Mouse (Mus musculus) limb, embryonic 12.5 days (tissue): ENCODE measurements at regions not wholly inside any gene's neighbourhood (a gene's known extent, or its start where the extent isn't known, plus 50 kb on each side); places are given as distances from the start of the nearest gene placed in this dataset.

Source experiments
- ATAC-seq: fragments of 200-750 bp; cut with Nextera tagmentation; 2 replicates; pipeline ENCODE4 v1.8.0; 2017; ENCODE audit warnings: low read depth, moderate TSS enrichment; ENCODE audit not compliant: insufficient number of reproducible peaks, insufficient read depth, low FRiP score, low TSS enrichment
- H3K27ac ChIP-seq: fragments of 300-500 bp; sonication (generic); 2 replicates; pipeline ENCODE4 v1.5.1; 2016; ENCODE audit warnings: mild to moderate bottlenecking, moderate library complexity
- H3K27me3 ChIP-seq: fragments of 300-500 bp; sonication (generic); 2 replicates; pipeline ENCODE4 v1.6.1; 2016; ENCODE audit warnings: mild to moderate bottlenecking, moderate library complexity
- H3K36me3 ChIP-seq: fragments of 300-500 bp; sonication (generic); 2 replicates; pipeline ENCODE4 v1.6.1; 2016; ENCODE audit warnings: mild to moderate bottlenecking, moderate library complexity
- H3K4me1 ChIP-seq: fragments of 300-500 bp; sonication (generic); replicated peaks from 2 replicates; pipeline ENCODE4 v1.6.1; 2016
- H3K4me2 ChIP-seq: fragments of 300-500 bp; sonication (generic); 2 replicates; pipeline ENCODE4 v1.6.1; 2016; ENCODE audit warnings: mild to moderate bottlenecking, moderate library complexity
- H3K4me3 ChIP-seq: fragments of 300-500 bp; sonication (generic); replicated peaks from 2 replicates; pipeline ENCODE4 v1.5.1; 2016; ENCODE audit warnings: mild to moderate bottlenecking
- H3K9ac ChIP-seq: fragments of 300-500 bp; sonication (generic); replicated peaks from 2 replicates; pipeline ENCODE4 v1.6.1; 2016; ENCODE audit warnings: mild to moderate bottlenecking, moderate library complexity
- H3K9me3 ChIP-seq: fragments of 300-500 bp; sonication (generic); 2 replicates; pipeline ENCODE4 v1.6.1; 2016; ENCODE audit warnings: mild to moderate bottlenecking, moderate library complexity
- WGBS: fragments of 180-500 bp; shearing (Covaris S2); methylation state at CpG from one replicate; pipeline ENCODE4 v1.1.7; 2016; 5-methylcytosine and 5-hydroxymethylcytosine counted together

DNA sequence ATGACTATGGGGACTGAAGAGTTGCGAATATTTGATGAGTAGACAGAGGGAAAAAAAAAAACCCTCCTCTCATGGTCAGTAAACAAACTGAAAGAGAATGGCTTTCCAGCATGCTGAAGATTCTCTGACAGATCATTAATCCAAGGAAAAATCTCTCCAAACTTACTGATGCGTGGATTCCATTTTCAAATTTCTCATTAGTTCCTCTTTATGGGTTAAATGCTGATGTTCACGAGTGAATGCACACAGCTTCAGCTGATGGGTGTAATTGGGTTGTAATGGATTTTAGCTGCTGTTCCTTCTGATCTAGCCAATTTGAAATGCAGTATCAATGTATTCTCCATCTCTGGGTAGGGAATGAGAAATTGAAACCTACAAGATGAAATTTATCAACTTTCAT lies 2945.6 kb upstream of the 5930422O12Rik start:
- H3K36me3 ChIP-seq, result no peaks in the 10 kb centered on the region
- no peak overlapping the region for H3K9ac ChIP-seq
- 0 out of 2 replicates have a peak, but pooled peaks cover 5% of the 10 kb centered on the region for H3K9me3 ChIP-seq
- no peak overlapping the region for H3K27ac ChIP-seq
- no peaks in the 10 kb centered on the region for H3K27me3 ChIP-seq
- WGBS, result 80% methylated on average over 3 of the region's 3 CpGs
- H3K4me2 ChIP-seq, result no peak overlapping the region
- no peak for ATAC-seq
- H3K4me3 ChIP-seq, result no peak overlapping the region
- H3K4me1 ChIP-seq, result no peaks in the 10 kb centered on the region

DNA sequence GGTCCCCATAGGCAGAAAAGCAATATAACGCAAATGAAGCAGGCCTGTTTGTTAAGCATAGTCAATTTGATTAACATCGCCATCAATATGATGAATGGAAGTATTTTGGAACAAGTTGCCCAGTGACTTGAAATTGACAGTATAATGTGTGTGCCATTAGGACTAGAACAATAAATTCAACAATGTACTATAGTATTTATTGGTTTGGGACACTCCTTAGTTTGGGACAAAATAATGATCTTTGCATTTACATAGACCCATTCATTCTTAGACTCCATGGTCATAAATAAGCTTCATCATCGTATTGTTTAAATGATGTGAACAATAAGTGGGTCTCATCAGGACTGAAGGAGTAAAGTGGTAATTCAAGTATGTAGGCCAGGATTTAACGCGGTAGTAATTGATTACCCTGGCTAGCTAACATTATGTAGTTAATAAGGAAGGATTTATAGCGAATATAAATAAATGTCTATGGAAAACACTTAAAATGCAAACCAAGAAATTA lies 2933.6 kb upstream of the 5930422O12Rik start:
- 77% methylated on average over 6 of the region's 6 CpGs for WGBS
- no peak for ATAC-seq
- Histone ChIP-seq H3K4me3 (no peak overlapping the region), H3K27me3 (no peaks in the 10 kb centered on the region), H3K27ac (no peak overlapping the region), H3K4me1 (no peaks in the 10 kb centered on the region), H3K9ac (no peak overlapping the region), H3K9me3 (no peaks in the 10 kb centered on the region), H3K4me2 (no peak overlapping the region), H3K36me3 (no peaks in the 10 kb centered on the region)

DNA sequence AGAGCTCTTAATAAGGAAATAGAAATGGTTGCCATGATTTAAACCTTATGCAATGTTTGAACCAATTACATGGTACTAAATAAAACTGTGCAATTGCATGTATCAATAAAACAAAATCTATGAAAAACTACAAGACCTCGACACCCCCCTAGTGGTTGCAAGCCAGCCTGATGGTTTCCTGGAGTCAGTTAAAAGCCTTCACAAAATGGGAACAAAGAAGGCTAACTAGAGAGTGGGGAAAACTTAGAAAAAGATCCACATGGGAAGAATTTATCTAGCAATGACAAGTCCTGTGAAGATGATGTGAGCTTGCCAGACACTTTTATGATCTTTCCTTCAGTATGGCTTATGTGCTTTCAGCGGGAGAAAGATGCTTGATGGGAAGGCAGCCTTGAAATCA lies 2926.3 kb upstream of the 5930422O12Rik start:
- no peak overlapping the region for H3K27ac ChIP-seq
- no peaks in the 10 kb centered on the region for H3K9me3 ChIP-seq
- no peak for ATAC-seq
- H3K9ac ChIP-seq, result no peak overlapping the region
- no peaks in the 10 kb centered on the region for H3K4me1 ChIP-seq
- 71% methylated on average over 2 of the region's 2 CpGs for WGBS
- H3K27me3 ChIP-seq, result no peaks in the 10 kb centered on the region
- H3K4me2 ChIP-seq, result no peak overlapping the region
- no peak overlapping the region for H3K4me3 ChIP-seq
- no peaks in the 10 kb centered on the region for H3K36me3 ChIP-seq

DNA sequence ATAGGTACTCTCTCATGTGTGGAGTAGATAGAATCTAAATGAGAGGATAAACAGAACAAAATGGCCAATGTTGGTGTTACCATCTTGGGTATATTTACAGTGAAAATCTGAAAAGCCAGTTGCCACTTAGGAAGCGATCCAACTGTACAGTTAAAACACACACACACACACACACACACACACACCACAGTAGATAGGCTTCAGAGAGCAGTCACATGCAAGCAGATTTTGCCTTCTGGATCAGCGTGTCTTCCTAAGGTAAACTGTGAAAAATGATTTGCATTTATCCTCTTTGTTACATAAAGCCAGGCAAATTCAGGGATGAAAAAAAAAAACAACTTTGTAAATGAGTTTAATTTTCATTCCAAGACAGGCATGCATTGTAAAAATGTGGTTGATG lies 2917.2 kb upstream of the 5930422O12Rik start:
- WGBS, result 96% methylated on average over 2 of the region's 2 CpGs
- H3K4me2 ChIP-seq, result no peak overlapping the region
- H3K27me3 ChIP-seq, result no peaks in the 10 kb centered on the region
- H3K4me1 ChIP-seq, result no peaks in the 10 kb centered on the region
- no peak overlapping the region for H3K9ac ChIP-seq
- no peaks in the 10 kb centered on the region for H3K9me3 ChIP-seq
- ATAC-seq, result no peak
- H3K36me3 ChIP-seq, result no peaks in the 10 kb centered on the region
- no peak overlapping the region for H3K27ac ChIP-seq
- no peak overlapping the region for H3K4me3 ChIP-seq

DNA sequence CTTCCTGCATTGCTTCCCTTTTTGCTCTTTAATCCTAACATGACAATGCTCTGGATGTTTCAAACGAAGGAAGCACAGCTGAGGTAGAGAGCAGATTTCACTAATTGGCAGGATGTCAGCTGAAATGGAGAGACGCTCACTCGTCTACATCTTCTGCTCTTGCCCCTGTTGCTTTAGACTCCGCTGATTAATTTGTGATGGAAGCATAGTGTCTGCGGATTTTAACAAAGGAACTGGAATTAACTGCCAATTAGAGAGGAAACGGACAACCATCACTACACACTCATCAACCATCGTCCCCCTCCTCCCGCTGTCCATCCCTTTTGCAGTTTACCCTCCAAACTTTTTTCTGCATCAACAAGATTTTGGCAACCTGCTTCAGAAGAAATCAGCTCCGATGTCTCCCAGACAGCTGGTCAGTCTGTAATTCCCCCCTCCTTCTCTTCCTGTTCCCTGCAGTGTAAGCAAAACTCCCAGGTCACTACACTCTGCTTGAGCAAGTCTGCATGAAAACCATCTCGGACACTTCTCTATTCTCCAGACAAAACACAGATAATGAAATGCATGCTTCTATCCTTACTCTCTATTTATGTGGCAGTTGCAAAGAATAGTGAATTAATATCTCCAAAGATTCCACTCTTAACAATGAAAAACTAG lies 2905.6 kb upstream of the 5930422O12Rik start:
- no peaks in the 10 kb centered on the region for H3K36me3 ChIP-seq

DNA sequence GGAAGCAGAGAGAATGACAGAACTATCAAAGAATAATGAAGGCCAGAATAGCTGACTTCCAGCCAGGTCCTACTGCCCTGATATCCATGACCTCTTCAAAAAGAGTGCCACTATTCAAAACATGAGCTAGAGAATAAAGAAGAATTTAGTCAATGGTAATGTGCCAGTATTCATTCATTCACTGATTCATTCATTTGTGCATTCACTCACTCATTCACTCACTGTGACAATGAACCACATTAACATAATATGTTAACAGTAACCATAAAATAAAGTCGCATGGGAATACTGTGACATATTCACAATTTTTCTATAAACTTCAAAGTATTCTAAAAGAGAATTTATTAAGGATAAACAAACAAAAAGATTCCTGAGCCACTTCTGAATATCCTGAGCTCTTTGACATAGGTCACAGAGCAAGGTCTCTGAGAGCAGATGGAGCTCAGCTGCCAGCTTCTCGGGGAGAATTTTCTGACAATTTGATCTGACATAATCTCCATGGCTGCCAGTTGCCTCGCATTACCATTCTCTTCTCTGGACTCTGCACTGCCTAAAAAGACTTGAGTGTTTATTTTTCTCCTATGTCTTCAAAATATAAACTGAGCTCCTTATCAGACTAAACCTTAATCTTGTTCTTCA lies 2895.5 kb upstream of the 5930422O12Rik start:
- no peak overlapping the region for H3K27ac ChIP-seq
- H3K36me3 ChIP-seq, result no peaks in the 10 kb centered on the region
- H3K27me3 ChIP-seq, result no peaks in the 10 kb centered on the region
- no peaks in the 10 kb centered on the region for H3K4me1 ChIP-seq
- H3K9me3 ChIP-seq, result no peaks in the 10 kb centered on the region
- no peak overlapping the region for H3K4me3 ChIP-seq
- no peak overlapping the region for H3K9ac ChIP-seq
- H3K4me2 ChIP-seq, result no peak overlapping the region
- 71% methylated on average over 3 of the region's 3 CpGs for WGBS
- ATAC-seq, result no peak

More for the DNA sequence above, 2905.6 kb upstream of the 5930422O12Rik start:
- no peak for ATAC-seq
- H3K4me3 ChIP-seq, result no peak overlapping the region
- H3K27ac ChIP-seq, result no peak overlapping the region
- H3K4me2 ChIP-seq, result no peak overlapping the region
- H3K9me3 ChIP-seq, result no peaks in the 10 kb centered on the region
- no peaks in the 10 kb centered on the region for H3K27me3 ChIP-seq
- 54% methylated on average over 10 of the region's 10 CpGs for WGBS
- no peaks in the 10 kb centered on the region for H3K4me1 ChIP-seq
- no peak overlapping the region for H3K9ac ChIP-seq

DNA sequence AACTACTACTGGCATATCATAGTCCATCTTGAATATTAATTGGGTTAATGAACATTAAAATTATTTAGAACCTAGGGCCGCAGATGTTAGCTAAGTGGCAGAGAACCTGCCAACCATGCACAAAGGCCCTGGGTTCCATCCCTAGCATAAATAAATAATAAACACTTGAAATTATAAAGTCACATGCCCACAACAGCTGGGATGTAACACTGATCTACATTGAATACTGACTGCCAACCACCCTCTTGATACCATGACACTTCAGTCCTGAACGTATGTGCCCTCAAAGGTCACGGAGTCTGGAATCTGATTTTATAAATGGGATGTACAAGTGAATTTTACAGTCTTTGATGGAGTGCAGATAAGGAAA lies 2895.0 kb upstream of the 5930422O12Rik start:
- no peak for ATAC-seq
- Histone ChIP-seq H3K4me3 (no peak overlapping the region), H3K4me1 (no peaks in the 10 kb centered on the region), H3K36me3 (no peaks in the 10 kb centered on the region), H3K9ac (no peak overlapping the region), H3K27me3 (no peaks in the 10 kb centered on the region), H3K9me3 (no peaks in the 10 kb centered on the region), H3K4me2 (no peak overlapping the region), H3K27ac (no peak overlapping the region)
- 87% methylated on average over 3 of the region's 3 CpGs for WGBS

DNA sequence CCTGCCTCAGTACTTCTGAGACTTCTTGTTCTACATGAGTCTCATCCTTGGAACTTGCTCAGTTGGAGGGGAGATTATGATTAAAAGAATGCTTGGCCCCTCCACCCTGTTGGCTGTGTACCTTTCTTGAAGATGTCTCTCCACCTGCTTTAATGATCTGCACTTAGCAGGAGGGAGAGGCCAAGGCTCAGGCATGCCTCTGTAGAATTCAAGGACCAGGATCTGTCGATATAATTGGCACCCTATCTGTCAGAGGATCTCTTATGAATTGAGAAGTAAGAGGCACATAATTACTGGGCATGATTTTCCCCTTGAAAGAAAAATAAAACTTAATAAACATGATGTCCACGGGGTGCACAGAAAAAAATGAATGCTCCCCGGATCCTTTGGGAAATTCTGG lies 2893.1 kb upstream of the 5930422O12Rik start:
- no peak for ATAC-seq
- Histone ChIP-seq H3K27me3 (no peaks in the 10 kb centered on the region), H3K27ac (no peak overlapping the region), H3K9ac (no peak overlapping the region), H3K4me3 (no peak overlapping the region), H3K9me3 (no peaks in the 10 kb centered on the region), H3K4me2 (no peak overlapping the region), H3K36me3 (no peaks in the 10 kb centered on the region), H3K4me1 (no peaks in the 10 kb centered on the region)
- WGBS, result 79% methylated on average over 3 of the region's 3 CpGs

DNA sequence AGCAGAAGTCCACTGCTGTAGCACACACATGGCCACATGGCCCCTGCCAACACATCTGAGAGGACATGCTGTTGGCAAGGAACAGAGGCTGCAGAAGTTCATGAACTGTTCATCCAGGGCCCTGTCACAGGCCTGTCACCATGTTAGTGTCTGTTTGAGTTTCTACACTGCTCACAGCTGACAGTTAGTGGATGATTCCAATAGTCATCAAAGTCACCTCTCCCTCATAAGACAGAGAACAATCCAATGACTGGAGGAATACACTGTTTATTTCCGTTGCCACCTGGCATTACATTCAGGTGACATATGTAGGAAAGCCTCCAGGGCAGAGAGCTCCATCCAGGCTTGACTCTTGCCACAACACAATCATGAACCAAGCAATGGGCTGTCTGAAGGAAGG lies 2886.3 kb upstream of the 5930422O12Rik start:
- WGBS, result 75% methylated on average over 1 of the region's 1 CpGs
- ATAC-seq, result no peak
- Histone ChIP-seq H3K36me3 (no peaks in the 10 kb centered on the region), H3K4me1 (no peaks in the 10 kb centered on the region), H3K9me3 (no peaks in the 10 kb centered on the region), H3K4me2 (no peak overlapping the region), H3K4me3 (no peak overlapping the region), H3K27ac (no peak overlapping the region), H3K27me3 (no peaks in the 10 kb centered on the region), H3K9ac (no peak overlapping the region)

DNA sequence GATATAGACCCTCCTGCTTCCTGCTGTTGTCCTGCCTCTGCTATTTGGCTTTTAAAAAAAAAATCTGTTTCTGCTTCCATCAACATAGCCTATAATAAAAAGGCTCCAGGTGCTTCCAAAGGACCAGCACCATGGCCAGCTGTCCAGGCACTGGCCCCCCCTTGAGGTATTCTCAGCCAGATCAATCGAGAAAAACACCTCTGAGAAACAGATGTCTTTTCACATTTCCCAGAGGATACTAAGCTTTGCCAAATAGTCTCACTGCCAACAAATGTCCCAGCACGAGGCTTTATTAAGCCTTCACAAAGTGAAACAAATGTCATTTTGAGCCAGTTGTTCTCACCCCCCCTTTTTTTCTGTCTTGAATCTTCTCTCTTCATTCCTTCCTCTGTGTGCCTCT lies 2880.7 kb upstream of the 5930422O12Rik start:
- H3K4me1 ChIP-seq, result no peaks in the 10 kb centered on the region
- H3K27me3 ChIP-seq, result no peaks in the 10 kb centered on the region
- ATAC-seq, result no peak
- H3K4me3 ChIP-seq, result no peak overlapping the region
- no peaks in the 10 kb centered on the region for H3K36me3 ChIP-seq
- H3K4me2 ChIP-seq, result no peak overlapping the region
- no peak overlapping the region for H3K27ac ChIP-seq
- H3K9ac ChIP-seq, result no peak overlapping the region
- 10% methylated on average over 2 of the region's 2 CpGs for WGBS
- no peaks in the 10 kb centered on the region for H3K9me3 ChIP-seq

DNA sequence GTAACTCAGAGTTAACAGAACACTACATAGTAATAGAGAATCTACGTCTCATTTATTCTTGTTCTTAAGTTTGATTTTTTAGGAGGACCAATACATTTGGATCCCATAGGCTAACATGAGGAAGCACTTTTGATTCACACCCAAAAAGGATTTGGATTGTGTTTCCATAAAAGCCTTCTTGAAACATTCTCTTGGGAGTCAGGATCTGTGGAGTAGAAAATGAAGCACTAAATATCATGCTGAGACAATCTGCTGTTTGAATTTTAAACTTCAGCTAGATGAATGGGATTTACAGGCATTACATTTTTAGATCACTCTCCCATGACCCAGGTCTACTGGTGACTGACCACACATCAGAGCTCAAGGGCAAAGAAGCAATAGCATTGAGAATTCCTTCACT lies 2877.5 kb upstream of the 5930422O12Rik start:
- Histone ChIP-seq H3K9me3 (no peaks in the 10 kb centered on the region), H3K27ac (no peak overlapping the region), H3K4me1 (no peaks in the 10 kb centered on the region), H3K36me3 (no peaks in the 10 kb centered on the region), H3K9ac (no peak overlapping the region), H3K4me2 (no peak overlapping the region), H3K4me3 (no peak overlapping the region), H3K27me3 (no peaks in the 10 kb centered on the region)
- no peak for ATAC-seq
- 75% methylated on average over 1 of the region's 1 CpGs for WGBS

DNA sequence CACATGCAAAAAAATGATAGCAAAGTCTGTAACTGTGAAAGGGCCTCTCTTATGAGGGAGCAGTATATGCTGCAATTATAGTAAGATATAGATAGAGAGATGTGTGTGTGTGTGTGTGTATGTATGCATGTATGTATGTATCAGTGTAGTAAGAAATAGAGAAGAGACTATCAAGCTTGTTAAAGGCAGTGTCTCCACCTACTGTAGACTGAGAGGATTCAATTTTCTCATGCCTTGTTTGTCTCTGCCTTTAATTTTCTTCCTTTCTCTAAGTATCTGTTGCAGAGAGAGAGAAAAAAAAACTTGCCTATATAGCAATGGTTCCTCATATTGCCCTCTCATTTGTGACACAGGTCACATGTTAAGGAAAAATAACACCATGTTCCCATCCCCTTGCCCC lies 2871.1 kb upstream of the 5930422O12Rik start:
- H3K9me3 ChIP-seq, result no peaks in the 10 kb centered on the region
- no peaks in the 10 kb centered on the region for H3K36me3 ChIP-seq
- H3K27ac ChIP-seq, result no peak overlapping the region
- H3K4me1 ChIP-seq, result peaks cover 9% of the 10 kb centered on the region; the same call in 1 of the 2 replicates
- no peak overlapping the region for H3K4me3 ChIP-seq
- ATAC-seq, result no peak
- no peaks in the 10 kb centered on the region for H3K27me3 ChIP-seq
- H3K9ac ChIP-seq, result no peak overlapping the region
- no peak overlapping the region for H3K4me2 ChIP-seq
